Mouse (Mus musculus) bone marrow macrophage, adult 2 months (primary cell): ENCODE results near the gene Bard1. TPM values are rescaled to one million over a fixed set of nuclear protein-coding genes. Genes with fewer than 3 reads are reported as not detected.

Experiments used
- H3K27ac ChIP-seq: 2 replicates; pipeline ENCODE4 v1.5.1; 2012; ENCODE audit warnings: low read depth, low read length; ENCODE audit not compliant: insufficient read depth
- H3K4me1 ChIP-seq: 2 replicates; pipeline ENCODE4 v1.6.1; 2012; ENCODE audit warnings: low read length; ENCODE audit not compliant: control insufficient read depth, insufficient read depth
- H3K4me3 ChIP-seq: 2 replicates; pipeline ENCODE4 v1.5.1; 2012; ENCODE audit warnings: mild to moderate bottlenecking, low read length, moderate library complexity; ENCODE audit not compliant: insufficient read depth
- CTCF ChIP-seq: IDR thresholded peaks from 2 replicates; pipeline ENCODE4 v1.5.1; 2012; ENCODE audit warnings: low read depth, mild to moderate bottlenecking, low read length, moderate library complexity
- POLR2A ChIP-seq: IDR thresholded peaks from 2 replicates; pipeline ENCODE4 v1.6.1; 2012; ENCODE audit warnings: mild to moderate bottlenecking, low read depth, low read length, borderline replicate concordance
- polyA plus RNA-seq: library from polyadenylated mRNA; stranded (reverse); fragments of >200 nt; gene quantifications from 2 replicates; pipeline ENCODE4 v1.2.4, GENCODE M21; 2012; ENCODE audit not compliant: missing spikeins, insufficient read depth, insufficient read length

Gene Bard1
- polyA plus RNA-seq, 1 experiment, result 5.2 TPM

GRCm38 (mm10) chr1:70997377-70997993 is 105.5 kb downstream of the Bard1 start:
- TF ChIP-seq CTCF (no peak), POLR2A (no peak)
- H3K4me1 ChIP-seq, result no peaks in the 10 kb centered on the region
- no peak overlapping the region for H3K27ac ChIP-seq
- no peak overlapping the region for H3K4me3 ChIP-seq

DNA sequence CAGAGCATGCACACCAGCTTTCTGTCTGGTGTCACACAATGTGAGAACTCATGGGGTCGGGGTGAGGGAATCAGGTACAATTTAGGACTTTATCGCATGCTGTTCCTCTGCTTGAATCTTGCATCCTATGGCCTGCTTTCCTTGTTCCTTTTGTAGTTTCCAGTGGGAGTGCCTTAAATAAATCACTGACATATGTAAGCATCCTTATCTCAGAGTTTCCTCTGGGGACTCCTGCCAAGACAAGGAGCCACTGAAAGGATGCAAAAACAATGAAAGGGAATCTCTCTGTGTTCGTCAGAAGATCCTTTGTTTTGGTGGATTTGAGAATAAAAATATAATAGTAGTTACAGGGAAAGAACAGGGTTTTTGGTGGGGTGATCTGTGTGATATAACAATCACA is 106.2 kb downstream of the Bard1 start:
- TF ChIP-seq POLR2A, result no peak
- TF ChIP-seq CTCF, result no peak

More for the DNA sequence above, 106.2 kb downstream of the Bard1 start:
- no peak overlapping the region for H3K4me3 ChIP-seq
- H3K4me1 ChIP-seq, result no peaks in the 10 kb centered on the region
- no peak overlapping the region for H3K27ac ChIP-seq
